Mouse (Mus musculus) forelimb bud, embryonic 11.5 days (tissue): ENCODE measurements around the gene Tmc3.

Source experiments
- DNase-seq: peaks from one replicate; pipeline ENCODE4 v3.0.0-alpha.2; 2012; ENCODE audit warnings: low read depth, low spot score

The Tmc3 gene

DNA sequence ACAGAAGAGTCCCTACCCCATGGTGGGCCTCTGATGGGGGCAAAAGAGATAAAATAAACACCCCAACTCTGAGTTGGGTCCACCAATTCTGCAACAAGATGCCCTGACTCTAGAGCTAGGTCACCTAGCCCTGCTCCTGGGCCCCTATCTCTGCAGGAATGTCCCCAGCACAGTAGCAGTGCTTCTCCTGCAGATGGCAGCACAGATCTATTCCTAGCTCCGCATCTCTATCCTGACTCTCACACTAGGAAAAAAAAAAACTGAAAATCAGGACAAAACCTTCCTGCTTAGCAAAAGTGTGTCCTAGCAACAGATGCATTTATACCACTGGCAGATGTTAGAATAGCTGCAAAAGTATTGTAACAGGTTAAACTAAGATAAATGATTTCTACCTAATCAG lies 84.0 kb downstream of the Tmc3 start:
- peak; percentile 72 for DNase-seq

GRCm38 (mm10) chr7:83671573-83671972 lies 86.8 kb downstream of the Tmc3 start:
- no peak for DNase-seq
